Mouse (Mus musculus): ENCODE results near the gene Ugcg.

DNA sequence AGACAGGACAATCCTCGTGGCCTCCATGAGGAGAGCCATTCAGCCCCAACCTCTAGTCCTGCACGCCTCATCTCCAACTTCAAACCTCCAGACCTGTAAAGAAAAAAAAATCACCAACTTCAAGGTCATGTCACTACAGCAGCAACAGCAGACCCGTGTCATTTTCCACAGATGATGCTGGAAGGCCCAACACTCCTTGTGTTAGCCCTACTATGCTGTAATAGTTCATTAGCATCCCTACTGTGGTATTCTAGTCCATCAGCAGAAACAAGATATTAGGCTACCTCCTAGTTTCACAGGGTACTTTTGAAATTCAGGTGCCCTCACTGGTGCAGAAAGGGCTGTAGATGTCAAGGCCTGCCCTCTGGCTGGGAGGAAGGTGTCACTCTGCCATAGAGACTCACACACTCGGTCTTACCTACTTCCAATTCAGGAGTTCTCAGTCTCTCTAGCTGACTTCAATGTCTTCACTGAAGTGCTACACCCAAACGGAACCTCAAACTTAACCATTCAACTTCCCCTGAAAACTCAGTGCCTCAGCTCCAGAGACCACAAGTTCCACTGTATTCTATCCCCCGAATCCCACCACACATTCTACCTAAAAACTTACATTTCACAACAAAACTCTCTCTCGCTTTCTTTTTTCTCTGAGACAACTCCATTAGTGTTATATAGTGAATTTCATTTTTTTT lies 54.9 kb downstream of the Ugcg start:
- TF ChIP-seq CTCF (IDR thresholded peaks at IDR 0.05; ENCODE audit: insufficient read depth, low read length) (no peak), POLR2A (IDR thresholded peaks at IDR 0.05; ENCODE audit: borderline replicate concordance, extremely low read depth, low read depth, low read length) (no peak)
